Mouse (Mus musculus): Measurements from ENCODE around the gene Galnt10. TPM values are rescaled to one million over a fixed set of nuclear protein-coding genes. Genes with fewer than 3 reads are reported as not detected.

Gene Galnt10
- polyA plus RNA-seq, 1 experiment from 2014 or later: 18.4 TPM

- no peak overlapping the region for H3K9ac ChIP-seq (ENCODE audit: low read depth, low read length)
- H3K9me3 ChIP-seq (replicated peaks; ENCODE audit: low read length): no peaks in the 10 kb centered on the region
- TF ChIP-seq CTCF (IDR thresholded peaks at IDR 0.05; ENCODE audit: low read depth): peak; percentile 75
- WGBS: 22% methylated on average over 15 of the region's 15 CpGs
- H3K4me3 ChIP-seq (replicated peaks; ENCODE audit: low read depth, low read length): no peak overlapping the region
- no peak for ATAC-seq (replicated peaks; ENCODE audit: low FRiP score, low read depth)
- 0 out of 2 replicates have a peak, but pooled peaks cover 4% of the 10 kb centered on the region for H3K27me3 ChIP-seq (ENCODE audit: insufficient read depth, low read length)
- H3K36me3 ChIP-seq (ENCODE audit: insufficient read depth, low read length): no peaks in the 10 kb centered on the region
- no peak overlapping the region for H3K4me2 ChIP-seq (ENCODE audit: low read length)
- no peak overlapping the region for H3K27ac ChIP-seq
- peak; percentile 81 for DNase-seq (ENCODE audit: low spot score)
- peaks cover 6% of the 10 kb centered on the region for H3K4me1 ChIP-seq (replicated peaks; ENCODE audit: insufficient read depth, low read length)
Measured at GRCm38 (mm10) chr11:57617526-57618264, 27.5 kb upstream of the Galnt10 start.

GRCm38 (mm10) chr11:57621472-57621871 is 23.8 kb upstream of the Galnt10 start:
- H3K4me3 ChIP-seq (replicated peaks; ENCODE audit: low read depth, low read length): no peak overlapping the region
- H3K4me2 ChIP-seq (ENCODE audit: low read length): no peak overlapping the region
- DNase-seq (ENCODE audit: low spot score) (no peak), ATAC-seq (replicated peaks; ENCODE audit: low FRiP score, low read depth) (no peak)
- WGBS: 94% methylated on average over 3 of the region's 3 CpGs
- no peaks in the 10 kb centered on the region for H3K36me3 ChIP-seq (ENCODE audit: insufficient read depth, low read length)
- H3K4me1 ChIP-seq (replicated peaks; ENCODE audit: insufficient read depth, low read length): peaks cover 6% of the 10 kb centered on the region
- no peaks in the 10 kb centered on the region for H3K27me3 ChIP-seq (ENCODE audit: insufficient read depth, low read length)
- no peaks in the 10 kb centered on the region for H3K9me3 ChIP-seq (replicated peaks; ENCODE audit: low read length)
- no peak overlapping the region for H3K9ac ChIP-seq (ENCODE audit: low read depth, low read length)
- no peak for TF ChIP-seq CTCF (IDR thresholded peaks at IDR 0.05; ENCODE audit: low read depth)
- no peak overlapping the region for H3K27ac ChIP-seq

- Histone ChIP-seq H3K36me3 (ENCODE audit: insufficient read depth, low read length) (no peaks in the 10 kb centered on the region), H3K9me3 (replicated peaks; ENCODE audit: low read length) (no peaks in the 10 kb centered on the region), H3K27ac (no peak overlapping the region), H3K4me2 (ENCODE audit: low read length) (no peak overlapping the region), H3K4me3 (replicated peaks; ENCODE audit: low read depth, low read length) (no peak overlapping the region), H3K4me1 (replicated peaks; ENCODE audit: insufficient read depth, low read length) (peaks cover 6% of the 10 kb centered on the region), H3K27me3 (ENCODE audit: insufficient read depth, low read length) (no peaks in the 10 kb centered on the region), H3K9ac (ENCODE audit: low read depth, low read length) (no peak overlapping the region)
- ATAC-seq (replicated peaks; ENCODE audit: low FRiP score, low read depth) (no peak), DNase-seq (ENCODE audit: low spot score) (no peak)
- TF ChIP-seq CTCF (IDR thresholded peaks at IDR 0.05; ENCODE audit: low read depth): no peak
Measured at GRCm38 (mm10) chr11:57621876-57622275, 23.4 kb upstream of the Galnt10 start.

GRCm38 (mm10) chr11:57624490-57624893 is 20.8 kb upstream of the Galnt10 start:
- TF ChIP-seq CTCF (IDR thresholded peaks at IDR 0.05; ENCODE audit: low read depth): no peak
- Histone ChIP-seq H3K36me3 (ENCODE audit: insufficient read depth, low read length) (no peaks in the 10 kb centered on the region), H3K9ac (ENCODE audit: low read depth, low read length) (no peak overlapping the region), H3K4me3 (replicated peaks; ENCODE audit: low read depth, low read length) (no peak overlapping the region), H3K27ac (no peak overlapping the region), H3K4me2 (ENCODE audit: low read length) (no peak overlapping the region), H3K9me3 (replicated peaks; ENCODE audit: low read length) (no peaks in the 10 kb centered on the region), H3K27me3 (ENCODE audit: insufficient read depth, low read length) (no peaks in the 10 kb centered on the region), H3K4me1 (replicated peaks; ENCODE audit: insufficient read depth, low read length) (no peaks in the 10 kb centered on the region)
- no peak for ATAC-seq (replicated peaks; ENCODE audit: low FRiP score, low read depth)
- WGBS: 48% methylated on average over 5 of the region's 5 CpGs
- no peak for DNase-seq (ENCODE audit: low spot score)

GRCm38 (mm10) chr11:57625465-57625864 is 19.8 kb upstream of the Galnt10 start:
- H3K4me1 ChIP-seq (replicated peaks; ENCODE audit: insufficient read depth, low read length): no peaks in the 10 kb centered on the region
- DNase-seq (ENCODE audit: low spot score) (no peak), ATAC-seq (replicated peaks; ENCODE audit: low FRiP score, low read depth) (no peak)
- H3K27ac ChIP-seq: no peak overlapping the region
- no peak for TF ChIP-seq CTCF (IDR thresholded peaks at IDR 0.05; ENCODE audit: low read depth)
- H3K9ac ChIP-seq (ENCODE audit: low read depth, low read length): no peak overlapping the region
- H3K27me3 ChIP-seq (ENCODE audit: insufficient read depth, low read length): no peaks in the 10 kb centered on the region
- H3K4me2 ChIP-seq (ENCODE audit: low read length): no peak overlapping the region
- H3K36me3 ChIP-seq (ENCODE audit: insufficient read depth, low read length): no peaks in the 10 kb centered on the region
- no peak overlapping the region for H3K4me3 ChIP-seq (replicated peaks; ENCODE audit: low read depth, low read length)
- no peaks in the 10 kb centered on the region for H3K9me3 ChIP-seq (replicated peaks; ENCODE audit: low read length)

GRCm38 (mm10) chr11:57627086-57627735 is 18.0 kb upstream of the Galnt10 start:
- Histone ChIP-seq H3K9me3 (replicated peaks; ENCODE audit: low read length) (no peaks in the 10 kb centered on the region), H3K4me1 (replicated peaks; ENCODE audit: insufficient read depth, low read length) (no peaks in the 10 kb centered on the region), H3K27me3 (ENCODE audit: insufficient read depth, low read length) (no peaks in the 10 kb centered on the region), H3K4me3 (replicated peaks; ENCODE audit: low read depth, low read length) (no peak overlapping the region), H3K27ac (no peak overlapping the region), H3K36me3 (ENCODE audit: insufficient read depth, low read length) (no peaks in the 10 kb centered on the region), H3K9ac (ENCODE audit: low read depth, low read length) (no peak overlapping the region), H3K4me2 (ENCODE audit: low read length) (no peak overlapping the region)
- DNase-seq (ENCODE audit: low spot score) (no peak), ATAC-seq (replicated peaks; ENCODE audit: low FRiP score, low read depth) (no peak)
- peak; percentile 63 for TF ChIP-seq CTCF (IDR thresholded peaks at IDR 0.05; ENCODE audit: low read depth)
- 55% methylated on average over 9 of the region's 9 CpGs for WGBS
